Mouse (Mus musculus): ENCODE results near the gene Ccdc107.

Ccdc107 gene

GRCm38 (mm10) chr4:43513300-43513699, 20.6 kb downstream of the Ccdc107 start:
- no peak for DNase-seq (ENCODE audit: low spot score)

GRCm38 (mm10) chr4:43513791-43514190, 21.1 kb downstream of the Ccdc107 start:
- no peak for DNase-seq (ENCODE audit: low spot score)

- DNase-seq (ENCODE audit: low spot score) = no peak
Observed at GRCm38 (mm10) chr4:43515764-43516708, 23.3 kb downstream of the Ccdc107 start.

GRCm38 (mm10) chr4:43519551-43519950, 26.9 kb downstream of the Ccdc107 start:
- no peak for DNase-seq (ENCODE audit: low spot score)

DNA sequence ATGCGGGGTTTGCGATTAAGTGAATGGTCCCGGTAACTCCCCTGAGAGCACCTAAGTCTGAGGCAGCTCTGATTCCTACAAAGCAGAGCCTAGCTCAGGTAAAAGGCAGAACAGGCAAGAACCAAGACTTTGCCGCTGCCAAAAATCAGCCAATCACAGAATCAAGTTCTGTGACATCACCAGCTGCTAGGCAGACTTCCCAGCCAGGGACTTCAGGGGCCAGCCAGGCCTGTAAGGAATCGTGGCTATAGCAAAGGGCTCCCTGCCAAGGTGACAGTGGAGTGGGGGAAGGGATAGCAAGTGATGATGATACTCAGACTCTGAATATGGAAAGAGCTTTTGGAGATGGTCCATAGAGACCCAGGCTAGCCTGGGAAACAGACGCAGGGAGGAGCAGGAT, 27.3 kb downstream of the Ccdc107 start:
- DNase-seq (ENCODE audit: low spot score) = peak; percentile 92

DNA sequence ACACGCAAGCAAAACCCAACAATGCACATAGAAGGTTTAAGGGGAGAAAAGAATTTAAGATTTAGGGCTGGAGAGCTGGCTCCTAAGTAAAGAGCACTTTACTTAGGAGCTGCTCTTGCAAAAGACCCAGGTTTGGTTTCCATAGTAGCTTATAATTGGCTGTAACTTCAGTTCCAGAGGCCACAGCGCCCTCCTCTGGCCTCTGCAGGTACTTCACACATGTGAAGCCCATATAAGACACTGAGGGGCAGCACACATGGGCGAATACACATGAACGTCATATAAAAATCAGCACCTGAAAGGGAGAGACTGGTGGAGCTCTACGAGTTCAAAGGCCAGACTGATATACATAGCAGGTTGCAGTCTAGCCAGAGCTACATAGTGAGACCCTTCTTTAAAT, 35.2 kb downstream of the Ccdc107 start:
- DNase-seq (ENCODE audit: low spot score) = no peak

- DNase-seq (ENCODE audit: low spot score) = no peak
Observed at GRCm38 (mm10) chr4:43528487-43528886, 35.8 kb downstream of the Ccdc107 start.

DNA sequence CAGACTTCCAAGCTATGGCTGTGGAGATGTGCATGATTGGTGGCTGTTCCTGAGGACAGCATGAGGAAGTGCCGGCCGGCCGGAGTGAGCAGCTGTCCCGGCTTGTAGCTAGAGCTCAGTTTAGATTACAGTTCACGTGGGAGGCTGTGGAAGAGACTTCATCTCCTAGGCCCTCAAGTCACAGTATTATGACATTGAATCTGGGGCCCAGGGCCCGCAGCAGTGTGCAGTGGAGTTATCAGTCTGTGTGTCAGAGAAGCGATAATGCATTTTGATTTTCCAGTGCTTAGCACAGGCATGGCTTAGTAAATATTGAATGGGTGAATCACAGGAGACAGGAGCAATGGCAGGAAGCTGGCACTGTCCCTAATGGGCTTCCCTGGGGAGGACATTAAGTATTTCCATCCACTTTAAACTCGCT, 37.4 kb downstream of the Ccdc107 start:
- no peak for DNase-seq (ENCODE audit: low spot score)

- peak; percentile 66 for DNase-seq (ENCODE audit: low spot score)
Observed at GRCm38 (mm10) chr4:43530581-43530980, 37.9 kb downstream of the Ccdc107 start.

- DNase-seq (ENCODE audit: low spot score) = no peak
Observed at GRCm38 (mm10) chr4:43533270-43533669, 40.6 kb downstream of the Ccdc107 start.

DNA sequence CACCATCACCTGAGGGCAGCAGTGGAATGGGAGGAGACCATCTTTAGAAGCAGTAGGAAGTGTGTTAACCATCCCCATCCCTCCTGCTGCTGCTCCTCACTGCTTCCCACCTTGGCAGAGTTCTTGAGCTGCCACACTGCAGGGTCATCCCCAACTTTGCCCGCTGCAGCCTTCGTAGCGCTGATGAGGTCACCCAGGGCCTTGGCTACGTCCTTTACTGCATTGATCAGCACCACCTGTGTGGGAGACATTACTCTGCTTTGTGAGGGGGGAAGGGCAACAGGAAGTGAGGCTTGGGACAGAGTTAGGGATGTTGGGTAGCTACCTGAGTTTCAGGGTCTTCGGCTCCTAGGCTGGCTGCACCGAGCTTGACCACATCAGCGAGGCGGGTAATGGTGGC, 42.9 kb downstream of the Ccdc107 start:
- no peak for DNase-seq (ENCODE audit: low spot score)

- no peak for DNase-seq (ENCODE audit: low spot score)
Observed at GRCm38 (mm10) chr4:43536031-43536430, 43.3 kb downstream of the Ccdc107 start.

GRCm38 (mm10) chr4:43542044-43542443, 49.3 kb downstream of the Ccdc107 start:
- DNase-seq (ENCODE audit: low spot score) = no peak

Data from ovary, postnatal 14 days (tissue).